Mouse (Mus musculus) heart, postnatal 0 days (tissue): ENCODE measurements around the gene Akap9.

Experiments used
- CTCF ChIP-seq: IDR thresholded peaks from 2 replicates; pipeline ENCODE4 v1.5.1; 2016; ENCODE audit warnings: antibody characterized with exemption, control low read depth, low read depth
- EP300 ChIP-seq: IDR thresholded peaks from 2 replicates; pipeline ENCODE4 v1.6.1; 2016; ENCODE audit warnings: antibody characterized with exemption, low read depth

DNA sequence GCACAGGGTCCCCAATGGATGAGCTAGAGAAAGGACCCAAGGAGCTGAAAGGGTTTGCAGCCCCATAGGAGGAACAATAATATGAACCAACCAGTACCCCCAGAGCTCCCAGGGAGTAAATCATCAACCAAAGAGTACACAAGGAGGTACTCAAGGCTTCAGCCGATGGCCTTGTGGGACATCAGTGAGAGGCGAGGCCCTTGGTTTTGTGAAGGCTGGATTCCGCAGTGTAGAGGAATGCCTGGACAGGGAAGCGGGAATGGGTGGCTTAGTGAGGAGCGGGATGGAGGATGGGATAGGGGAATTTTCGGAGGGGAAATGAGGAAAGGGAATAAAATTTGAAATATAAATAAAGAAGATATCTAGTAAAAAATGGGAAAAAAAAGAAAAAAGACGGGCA, 157.1 kb downstream of the Akap9 start:
- no peak for TF ChIP-seq EP300
- no peak for TF ChIP-seq CTCF
